Mouse (Mus musculus): ENCODE measurements around the gene Aox2.

DNA sequence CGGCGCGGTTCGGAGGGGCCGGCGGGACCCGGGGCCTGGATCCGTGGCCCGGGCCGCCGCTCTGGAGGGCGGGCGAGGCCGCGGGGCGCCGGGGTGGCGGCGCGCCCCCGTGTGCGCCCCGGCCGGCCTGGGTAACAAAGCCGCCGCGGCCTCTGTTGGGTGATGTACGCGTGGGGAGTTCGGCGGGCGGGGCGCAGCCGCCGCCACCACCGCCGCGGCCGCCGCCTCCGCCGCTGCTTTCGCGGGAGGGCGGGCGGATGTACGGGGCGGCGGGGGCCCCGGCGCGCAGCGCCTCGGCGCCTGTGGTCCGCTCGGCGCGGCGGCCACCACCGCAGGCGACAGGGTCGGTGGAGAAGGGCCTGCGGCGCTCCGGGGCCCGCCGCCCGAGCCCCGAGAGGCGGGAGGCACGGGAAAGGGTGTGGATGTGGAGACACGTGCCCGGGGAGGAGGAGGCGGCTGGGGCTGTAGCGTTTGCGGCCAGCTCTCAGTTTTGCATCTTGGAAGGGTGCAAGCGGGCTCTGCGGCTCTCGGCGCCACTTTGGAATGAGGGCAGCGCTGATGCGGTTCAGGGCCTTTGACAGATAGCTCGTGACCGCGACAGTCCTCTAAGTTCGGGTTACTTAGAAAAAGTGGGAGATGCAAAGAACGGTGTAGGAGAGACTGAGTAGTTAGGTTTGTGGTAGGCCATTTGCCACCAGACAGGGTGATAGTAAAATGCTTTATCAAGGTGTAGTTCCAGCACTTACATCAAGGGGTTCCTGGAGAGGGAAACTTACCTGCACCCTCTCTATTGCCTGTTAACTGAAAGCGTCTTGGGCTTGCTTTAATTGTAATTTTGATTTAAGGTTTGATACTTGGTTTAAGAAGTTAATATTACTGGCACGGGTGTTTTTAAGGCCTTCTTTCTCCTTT is 115.4 kb downstream of the Aox2 start:
- no peak for TF ChIP-seq CTCF (IDR thresholded peaks at IDR 0.05; ENCODE audit: extremely low read depth, insufficient read depth, low read length)
- TF ChIP-seq POLR2A (IDR thresholded peaks at IDR 0.05; ENCODE audit: extremely low read depth, insufficient read depth, low read length) = no peak
